Mouse (Mus musculus) spleen, adult 2 months (tissue): Measurements from ENCODE around the gene Pla2g2e.

Experiments used
- CTCF ChIP-seq: fragments of 200-500 bp; IDR thresholded peaks from 2 replicates; pipeline ENCODE4 v1.5.1; 2011; ENCODE audit warnings: mild to moderate bottlenecking, inconsistent platforms; ENCODE audit not compliant: insufficient read depth, insufficient read length, insufficient replicate concordance; ENCODE audit errors: extremely low read depth
- POLR2A ChIP-seq: fragments of 200-500 bp; IDR thresholded peaks from 2 replicates; pipeline ENCODE4 v1.6.1; 2011; ENCODE audit warnings: low read depth, low read length, inconsistent platforms

DNA sequence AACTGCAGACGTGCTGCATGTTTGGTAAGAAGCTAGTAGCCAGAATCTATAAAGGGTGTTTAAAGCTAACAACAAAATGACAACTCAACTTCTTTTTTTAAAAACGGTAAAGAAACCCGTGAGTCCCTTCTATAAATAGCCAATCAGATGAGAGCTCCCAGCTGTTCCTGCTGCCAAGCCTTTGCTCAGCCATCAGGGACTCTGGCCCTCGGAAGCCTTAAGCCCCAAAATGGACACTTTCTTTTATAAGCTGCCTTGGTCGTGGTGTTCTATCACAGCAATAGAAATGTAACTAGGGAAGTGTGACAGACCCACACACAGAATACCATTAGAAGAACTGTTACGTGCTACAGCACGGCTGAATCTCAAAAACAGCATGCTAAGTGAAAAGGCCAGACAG, 21.6 kb downstream of the Pla2g2e start:
- TF ChIP-seq CTCF (no peak), POLR2A (no peak)
